Mouse (Mus musculus): ENCODE results near the gene Rpia. TPM values are rescaled to one million over a fixed set of nuclear protein-coding genes. Genes with fewer than 3 reads are reported as not detected.

Gene Rpia
- polyA plus RNA-seq (2015; fragmentation: Nextera tagmentation; extraction: Ambion mirVana): 2.3 and 2.4 TPM in 2 replicates

DNA sequence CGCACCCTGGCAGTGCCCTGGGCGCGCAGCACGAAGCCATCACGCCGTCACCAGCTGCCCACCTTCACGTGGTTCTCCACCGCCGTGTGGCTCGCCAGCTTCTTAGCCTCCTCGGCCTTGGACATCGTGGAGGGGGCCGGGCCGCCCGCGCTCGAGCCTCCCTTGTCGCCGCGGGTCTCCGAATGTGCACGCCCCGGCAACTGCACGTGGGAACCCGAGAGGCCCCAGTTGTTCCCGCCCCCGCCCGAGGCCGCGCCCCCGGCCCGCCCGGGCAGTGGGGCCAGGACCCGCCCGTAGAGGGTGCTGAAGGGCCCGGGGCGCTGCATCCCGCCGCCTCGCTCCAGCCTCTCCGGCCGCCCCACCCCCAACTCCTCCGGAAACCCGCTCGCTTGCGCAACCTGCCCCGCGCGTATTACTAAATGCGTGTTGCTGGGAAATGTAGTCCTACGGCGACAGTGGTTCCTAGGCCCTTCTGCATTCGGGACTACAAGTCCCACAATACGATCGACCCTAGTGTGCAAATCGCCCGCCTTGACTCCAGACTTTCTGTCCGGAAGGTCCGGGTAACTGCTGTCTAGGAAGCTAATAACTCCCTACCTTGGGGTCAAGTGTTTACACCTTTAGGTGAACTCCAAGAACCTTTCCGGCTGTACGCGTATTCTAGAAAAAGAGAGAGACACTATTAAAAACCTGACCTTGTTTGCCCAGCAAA, at the start of gene Rpia:
Gene Rpia, minus strand, starts transcription at position 409 of the 712 bp plus-strand sequence.
- Histone ChIP-seq H3K27me3 (replicated peaks; ENCODE audit: insufficient read depth, low read length) (no peaks in the 10 kb centered on the region), H3K9ac (replicated peaks; ENCODE audit: low read depth) (peak within 1 kb of the TSS; percentile 39), H3K4me1 (ENCODE audit: insufficient read depth, low read depth, low read length) (peaks cover 13% of the 10 kb centered on the region; the same call in 1 of the 2 replicates), H3K36me3 (ENCODE audit: insufficient read depth, low read length) (no peaks in the 10 kb centered on the region), H3K4me3 (ENCODE audit: low read depth, low read length) (peak within 1 kb of the TSS; percentile 63), H3K9me3 (ENCODE audit: low read length) (no peaks in the 10 kb centered on the region), H3K4me2 (replicated peaks; ENCODE audit: low read depth, low read length) (peak within 1 kb of the TSS; percentile 95), H3K27ac (ENCODE audit: low read length) (peak within 1 kb of the TSS; percentile 88)
- DNase-seq (ENCODE audit: low spot score) (peak; percentile 100), ATAC-seq (peak; percentile 96)
- 1% methylated on average over 57 of the region's 62 CpGs for WGBS
- TF ChIP-seq CTCF (IDR thresholded peaks at IDR 0.05): peak; percentile 61
- TF ChIP-seq EP300 (IDR thresholded peaks at IDR 0.05): peak; percentile 77

DNA sequence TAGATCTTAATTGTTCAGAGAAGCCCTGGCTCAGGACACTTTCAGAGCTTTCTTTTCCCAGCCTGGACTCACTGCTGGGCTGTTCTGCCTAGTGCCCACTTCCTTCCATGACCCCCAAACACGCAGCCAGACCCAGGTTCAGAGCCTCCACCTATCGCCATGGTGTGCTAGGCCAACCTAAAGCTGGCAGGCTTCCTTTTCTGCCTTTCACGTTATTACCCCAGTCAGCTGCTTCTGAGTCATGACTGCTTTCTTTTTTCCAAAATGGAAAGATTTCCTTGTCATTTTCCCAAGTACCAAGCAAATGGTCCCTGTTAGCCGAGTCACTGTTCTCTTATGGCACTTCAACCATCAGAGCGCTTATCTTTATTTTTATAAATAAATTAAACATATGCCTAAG, 48.2 kb upstream of the Rpia start:
- TF ChIP-seq EP300 (IDR thresholded peaks at IDR 0.05): no peak
- TF ChIP-seq CTCF (IDR thresholded peaks at IDR 0.05): no peak
- no peaks in the 10 kb centered on the region for H3K9me3 ChIP-seq (ENCODE audit: low read length)
- 0 out of 2 replicates have a peak, but pooled peaks cover 5% of the 10 kb centered on the region for H3K4me1 ChIP-seq (ENCODE audit: insufficient read depth, low read depth, low read length)
- H3K36me3 ChIP-seq (ENCODE audit: insufficient read depth, low read length): no peaks in the 10 kb centered on the region
- no peak overlapping the region for H3K4me3 ChIP-seq (ENCODE audit: low read depth, low read length)
- H3K4me2 ChIP-seq (replicated peaks; ENCODE audit: low read depth, low read length): no peak overlapping the region
- no peaks in the 10 kb centered on the region for H3K27me3 ChIP-seq (replicated peaks; ENCODE audit: insufficient read depth, low read length)
- WGBS: 41% methylated on average over 5 of the region's 5 CpGs
- ATAC-seq: no peak
- no peak overlapping the region for H3K9ac ChIP-seq (replicated peaks; ENCODE audit: low read depth)
- DNase-seq (ENCODE audit: low spot score): no peak
- no peak overlapping the region for H3K27ac ChIP-seq (ENCODE audit: low read length)

DNA sequence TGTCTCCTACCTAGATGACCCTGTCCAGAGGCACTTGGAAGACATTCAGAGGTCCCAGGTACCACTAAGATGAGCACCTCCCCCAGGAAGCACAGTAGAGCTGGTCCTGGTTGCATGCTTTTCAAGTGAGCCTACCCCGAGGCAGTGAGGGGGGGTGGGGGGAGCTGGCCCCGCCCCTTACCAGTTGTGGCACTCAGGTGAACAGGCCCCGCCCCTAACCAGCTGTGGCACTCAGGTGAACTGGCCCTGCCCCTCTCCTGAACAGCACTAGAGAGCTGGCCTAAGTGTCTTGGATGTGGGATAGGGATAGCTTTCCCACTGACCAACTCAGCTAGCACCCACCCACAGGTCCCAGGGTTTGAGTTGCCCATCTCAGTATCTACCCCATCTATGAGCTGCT, 46.5 kb upstream of the Rpia start:
- 0 out of 2 replicates have a peak, but pooled peaks cover 3% of the 10 kb centered on the region for H3K4me1 ChIP-seq (ENCODE audit: insufficient read depth, low read depth, low read length)
- H3K36me3 ChIP-seq (ENCODE audit: insufficient read depth, low read length): no peaks in the 10 kb centered on the region
- no peaks in the 10 kb centered on the region for H3K9me3 ChIP-seq (ENCODE audit: low read length)
- no peaks in the 10 kb centered on the region for H3K27me3 ChIP-seq (replicated peaks; ENCODE audit: insufficient read depth, low read length)
- no peak overlapping the region for H3K27ac ChIP-seq (ENCODE audit: low read length)
- H3K9ac ChIP-seq (replicated peaks; ENCODE audit: low read depth): no peak overlapping the region
- WGBS: 38% methylated on average over 3 of the region's 3 CpGs
- H3K4me3 ChIP-seq (ENCODE audit: low read depth, low read length): no peak overlapping the region
- DNase-seq (ENCODE audit: low spot score) (no peak), ATAC-seq (peak; percentile 33; the same call in 1 of the 2 replicates)
- H3K4me2 ChIP-seq (replicated peaks; ENCODE audit: low read depth, low read length): no peak overlapping the region
- no peak for TF ChIP-seq EP300 (IDR thresholded peaks at IDR 0.05)
- no peak for TF ChIP-seq CTCF (IDR thresholded peaks at IDR 0.05)

DNA sequence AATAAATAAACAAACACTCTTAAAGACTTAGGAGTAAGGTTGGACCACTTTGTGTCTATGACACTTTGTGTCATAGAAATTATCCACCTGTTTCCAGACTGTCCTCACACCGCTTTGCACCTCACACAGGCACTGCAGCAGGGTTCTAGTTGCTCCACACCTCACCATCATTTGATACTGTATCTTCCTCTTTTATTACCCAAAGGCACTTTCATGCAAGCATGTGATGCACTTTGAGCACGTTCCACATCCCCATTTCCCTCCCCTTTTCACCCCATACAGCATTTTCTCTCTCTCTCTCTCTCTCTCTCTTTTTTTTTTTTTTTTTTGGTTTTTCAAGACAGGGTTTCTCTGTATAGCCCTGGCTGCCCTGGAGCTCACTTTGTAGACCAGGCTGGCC, 45.3 kb upstream of the Rpia start:
- DNase-seq (ENCODE audit: low spot score): no peak
- ATAC-seq: no peak
- Histone ChIP-seq H3K4me3 (ENCODE audit: low read depth, low read length) (no peak overlapping the region), H3K9me3 (ENCODE audit: low read length) (no peaks in the 10 kb centered on the region), H3K36me3 (ENCODE audit: insufficient read depth, low read length) (no peaks in the 10 kb centered on the region), H3K27ac (ENCODE audit: low read length) (no peak overlapping the region), H3K4me2 (replicated peaks; ENCODE audit: low read depth, low read length) (no peak overlapping the region), H3K9ac (replicated peaks; ENCODE audit: low read depth) (no peak overlapping the region), H3K4me1 (ENCODE audit: insufficient read depth, low read depth, low read length) (0 out of 2 replicates have a peak, but pooled peaks cover 3% of the 10 kb centered on the region), H3K27me3 (replicated peaks; ENCODE audit: insufficient read depth, low read length) (no peaks in the 10 kb centered on the region)
- TF ChIP-seq CTCF (IDR thresholded peaks at IDR 0.05): no peak
- no peak for TF ChIP-seq EP300 (IDR thresholded peaks at IDR 0.05)
- 71% methylated on average over 2 of the region's 2 CpGs for WGBS

DNA sequence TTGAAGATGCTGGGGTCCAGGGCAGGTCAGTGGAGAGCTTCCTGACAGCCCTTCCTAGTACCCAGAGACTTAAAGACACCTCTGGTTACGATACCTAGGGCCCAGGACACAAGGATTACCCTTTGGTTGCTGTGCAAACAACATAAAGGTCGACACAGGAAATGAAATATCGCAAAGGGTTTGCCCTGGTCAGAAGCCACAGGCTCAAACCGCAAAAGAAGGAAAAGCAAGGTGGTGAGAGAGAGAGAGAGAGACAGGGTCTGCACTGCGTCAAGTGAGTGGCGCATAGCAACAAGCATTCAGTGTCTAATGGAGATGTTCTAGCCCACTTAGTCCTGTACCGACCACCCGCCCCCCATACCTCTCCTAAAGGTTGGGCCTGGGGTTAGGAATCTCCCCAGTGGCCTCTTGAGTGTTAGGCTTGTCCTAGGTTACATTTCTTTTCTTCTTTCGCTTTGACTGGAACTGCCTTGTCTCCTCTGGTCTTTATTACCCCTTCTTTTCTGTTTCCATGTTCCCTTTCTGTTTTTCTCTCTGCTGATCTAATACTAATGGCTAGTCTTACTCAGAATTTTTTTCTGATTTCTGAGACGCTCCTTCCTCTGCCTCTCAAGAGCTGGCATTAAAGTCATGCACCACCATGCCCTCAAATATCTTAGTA, 39.3 kb upstream of the Rpia start:
- no peaks in the 10 kb centered on the region for H3K27me3 ChIP-seq (replicated peaks; ENCODE audit: insufficient read depth, low read length)
- no peak for DNase-seq (ENCODE audit: low spot score)
- 69% methylated on average over 10 of the region's 10 CpGs for WGBS
- no peak overlapping the region for H3K4me2 ChIP-seq (replicated peaks; ENCODE audit: low read depth, low read length)
- H3K36me3 ChIP-seq (ENCODE audit: insufficient read depth, low read length): no peaks in the 10 kb centered on the region
- no peak overlapping the region for H3K9ac ChIP-seq (replicated peaks; ENCODE audit: low read depth)
- no peak overlapping the region for H3K4me3 ChIP-seq (ENCODE audit: low read depth, low read length)
- TF ChIP-seq EP300 (IDR thresholded peaks at IDR 0.05) (no peak), CTCF (IDR thresholded peaks at IDR 0.05) (no peak)
- no peak for ATAC-seq
- H3K9me3 ChIP-seq (ENCODE audit: low read length): no peaks in the 10 kb centered on the region
- no peaks in the 10 kb centered on the region for H3K4me1 ChIP-seq (ENCODE audit: insufficient read depth, low read depth, low read length)
- no peak overlapping the region for H3K27ac ChIP-seq (ENCODE audit: low read length)

DNA sequence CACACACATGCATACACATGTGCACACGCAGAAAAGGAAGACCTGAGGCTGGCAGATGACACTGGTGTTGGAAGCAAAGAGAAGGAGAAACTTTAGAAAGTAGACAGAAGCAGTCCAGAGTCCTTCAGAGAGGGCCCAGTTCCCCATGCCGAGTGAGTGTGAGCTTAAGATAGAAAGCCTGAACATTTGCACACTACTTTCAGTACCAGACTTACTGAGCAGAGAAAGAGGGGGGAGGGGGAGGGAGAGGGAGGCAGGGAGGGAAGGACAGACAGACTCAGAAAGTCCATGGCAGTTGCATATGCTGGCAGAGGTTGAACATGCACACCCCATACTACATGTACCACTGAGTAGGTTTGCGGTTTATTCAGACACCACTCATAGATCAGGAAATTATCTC, 38.5 kb upstream of the Rpia start:
- Histone ChIP-seq H3K9ac (replicated peaks; ENCODE audit: low read depth) (no peak overlapping the region), H3K4me2 (replicated peaks; ENCODE audit: low read depth, low read length) (no peak overlapping the region), H3K9me3 (ENCODE audit: low read length) (no peaks in the 10 kb centered on the region), H3K27me3 (replicated peaks; ENCODE audit: insufficient read depth, low read length) (no peaks in the 10 kb centered on the region), H3K4me1 (ENCODE audit: insufficient read depth, low read depth, low read length) (no peaks in the 10 kb centered on the region), H3K4me3 (ENCODE audit: low read depth, low read length) (no peak overlapping the region), H3K36me3 (ENCODE audit: insufficient read depth, low read length) (no peaks in the 10 kb centered on the region), H3K27ac (ENCODE audit: low read length) (no peak overlapping the region)
- TF ChIP-seq EP300 (IDR thresholded peaks at IDR 0.05): no peak
- WGBS: 76% methylated on average over 3 of the region's 3 CpGs
- DNase-seq (ENCODE audit: low spot score) (no peak), ATAC-seq (no peak)

All from lung, postnatal 0 days (tissue).